Mouse (Mus musculus): Measurements from ENCODE around the gene Cfap54. TPM values are rescaled to one million over a fixed set of nuclear protein-coding genes. Genes with fewer than 3 reads are reported as not detected.

Cfap54 gene
- total RNA-seq, 1 experiment from 2014 or later: 3.4 TPM

DNA sequence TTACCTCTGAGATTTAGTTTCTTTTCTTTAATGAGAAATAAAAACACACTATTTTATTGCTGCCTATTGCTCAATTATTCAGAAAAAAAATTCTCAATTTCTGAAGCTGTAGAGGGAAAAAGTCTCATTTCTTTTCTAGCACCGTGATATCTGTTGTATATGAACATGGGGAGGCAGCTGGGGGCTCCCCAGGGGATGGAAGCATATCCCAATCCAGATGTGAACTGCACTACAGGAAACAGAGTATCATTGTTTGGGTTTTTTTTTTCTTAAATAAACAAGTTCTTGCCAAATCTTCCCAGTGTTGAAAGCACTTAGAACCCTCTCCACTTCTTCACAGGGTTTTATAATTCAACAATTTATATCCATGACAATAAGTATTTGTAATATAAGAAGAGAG lies 151.4 kb downstream of the Cfap54 start:
- no peak for ATAC-seq (replicated peaks in 1 of 2; ENCODE audit: insufficient read depth in 1 of 2, low FRiP score in 2 of 2, low TSS enrichment in 1 of 2, low read depth in 1 of 2, poor library complexity in 2 of 2, severe bottlenecking in 2 of 2)

DNA sequence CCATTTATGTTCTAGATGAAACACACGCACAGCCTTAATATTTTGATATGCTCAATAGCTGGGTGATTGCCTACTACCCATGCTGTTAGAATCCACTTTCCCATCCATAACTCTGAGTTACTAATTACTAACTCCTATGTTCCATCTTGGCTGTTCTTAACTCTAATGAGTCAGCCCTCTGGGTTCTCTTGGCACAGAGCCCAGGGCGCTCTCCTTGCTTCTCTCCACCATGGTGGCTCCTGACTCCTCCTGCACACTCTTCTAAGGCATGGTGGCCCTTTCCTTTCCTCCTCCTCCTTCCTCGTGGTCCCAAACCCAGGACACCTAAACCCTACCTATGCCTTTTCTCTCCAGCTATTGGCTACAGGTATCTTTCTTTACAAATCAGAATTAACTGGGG lies 153.2 kb downstream of the Cfap54 start:
- ATAC-seq (replicated peaks in 1 of 2; ENCODE audit: insufficient read depth in 1 of 2, low FRiP score in 2 of 2, low TSS enrichment in 1 of 2, low read depth in 1 of 2, poor library complexity in 2 of 2, severe bottlenecking in 2 of 2): no peak

DNA sequence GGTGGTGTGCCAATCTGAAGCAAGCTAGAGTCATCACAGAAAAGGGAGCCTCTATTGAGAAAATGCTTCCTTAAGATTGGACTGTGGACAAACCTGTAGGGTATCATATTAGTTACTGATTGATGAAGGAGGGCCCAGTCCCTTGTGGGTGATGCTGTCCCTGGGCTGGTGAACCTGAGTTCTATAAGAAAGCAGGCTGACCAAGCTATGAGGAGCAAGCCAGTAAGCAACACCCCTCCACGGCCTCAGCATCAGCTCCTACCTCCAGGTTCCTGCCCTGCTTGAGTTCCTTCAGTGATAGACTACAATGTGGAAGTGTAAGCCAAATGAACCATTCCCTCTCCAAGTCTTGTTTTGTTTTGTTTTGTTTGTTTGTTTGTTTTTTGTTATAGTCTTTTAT lies 162.9 kb downstream of the Cfap54 start:
- ATAC-seq (replicated peaks in 1 of 2; ENCODE audit: insufficient read depth in 1 of 2, low FRiP score in 2 of 2, low TSS enrichment in 1 of 2, low read depth in 1 of 2, poor library complexity in 2 of 2, severe bottlenecking in 2 of 2): no peak

DNA sequence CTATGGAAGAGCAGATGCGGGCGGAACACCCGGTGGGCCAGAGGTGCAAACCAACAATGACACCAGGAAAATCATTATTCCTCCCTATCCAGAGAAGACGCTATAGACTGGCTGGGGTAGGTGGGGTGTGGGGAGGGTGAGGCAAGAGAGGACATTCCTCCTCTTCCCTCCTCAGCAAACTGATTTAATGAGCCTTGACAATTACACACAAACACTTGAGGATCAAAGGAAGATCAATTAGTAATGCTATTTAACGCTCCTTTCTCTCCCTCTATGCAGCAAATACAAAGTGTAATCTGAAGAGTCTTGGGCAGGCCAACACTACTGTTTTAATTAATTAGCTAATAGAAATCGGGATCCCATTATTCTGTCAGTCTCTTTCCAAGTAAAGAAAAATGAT lies 174.2 kb downstream of the Cfap54 start:
- no peak for ATAC-seq (replicated peaks in 1 of 2; ENCODE audit: insufficient read depth in 1 of 2, low FRiP score in 2 of 2, low TSS enrichment in 1 of 2, low read depth in 1 of 2, poor library complexity in 2 of 2, severe bottlenecking in 2 of 2)

DNA sequence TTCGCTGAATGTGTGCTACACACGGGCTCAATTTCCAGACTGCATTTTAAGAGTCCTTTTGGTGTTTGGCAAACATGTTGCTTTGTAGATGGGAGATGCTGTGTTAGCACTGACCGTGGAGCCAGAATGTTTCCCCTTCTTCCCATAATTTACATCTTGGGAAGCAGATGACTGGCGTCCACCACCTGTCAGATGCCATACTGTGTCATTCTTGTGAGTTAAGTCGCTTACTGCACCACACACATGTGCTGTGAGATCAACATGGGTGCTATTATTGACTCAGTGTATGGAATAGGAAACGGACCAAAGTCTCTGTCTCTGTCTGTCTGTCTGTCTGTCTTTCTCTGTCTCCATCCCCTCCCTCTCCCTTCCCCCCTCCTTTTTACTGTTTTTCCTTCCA lies 193.0 kb downstream of the Cfap54 start:
- ATAC-seq (replicated peaks in 1 of 2; ENCODE audit: insufficient read depth in 1 of 2, low FRiP score in 2 of 2, low TSS enrichment in 1 of 2, low read depth in 1 of 2, poor library complexity in 2 of 2, severe bottlenecking in 2 of 2): no peak

DNA sequence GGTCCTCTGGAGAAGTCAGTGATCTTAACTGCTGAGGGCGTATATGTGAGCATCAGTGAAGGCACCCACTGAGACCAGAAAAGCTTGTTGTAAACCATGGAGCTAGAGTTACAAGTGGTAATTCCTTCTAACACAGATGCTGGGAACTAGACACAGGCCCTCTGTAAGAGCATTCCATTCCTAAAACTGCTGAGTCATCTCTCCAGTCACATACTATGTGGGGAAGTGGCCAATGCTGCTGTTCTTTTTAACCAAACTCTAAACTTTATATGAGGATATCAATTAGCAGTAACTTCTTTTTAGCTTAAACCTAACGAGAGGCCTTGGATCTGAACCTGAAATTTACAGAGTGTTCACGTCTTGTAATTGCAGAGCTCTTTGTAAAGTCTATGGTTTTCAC lies 203.4 kb downstream of the Cfap54 start:
- no peak; a peak in 1 of 4 replicates for ATAC-seq (replicated peaks in 1 of 2; ENCODE audit: insufficient read depth in 1 of 2, low FRiP score in 2 of 2, low TSS enrichment in 1 of 2, low read depth in 1 of 2, poor library complexity in 2 of 2, severe bottlenecking in 2 of 2)

DNA sequence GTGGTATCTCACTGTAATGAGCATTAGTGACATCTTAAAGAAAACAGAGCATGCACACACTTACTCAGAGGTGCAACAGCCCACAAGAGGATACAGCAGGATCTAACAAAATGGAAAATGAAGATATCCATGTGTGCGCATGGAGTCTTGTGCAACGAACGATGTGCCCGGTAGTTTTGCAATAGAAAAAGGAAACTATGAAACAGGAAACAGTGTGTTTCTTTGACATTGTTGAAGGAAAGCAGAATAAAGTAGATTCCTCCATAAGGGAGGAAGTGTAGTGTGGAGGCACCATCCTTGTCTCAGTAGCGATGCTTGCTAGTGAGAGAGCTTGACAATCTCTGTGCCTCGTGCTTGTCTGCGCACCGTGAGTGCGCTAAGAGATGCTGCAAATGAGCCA lies 240.4 kb downstream of the Cfap54 start:
- ATAC-seq (replicated peaks in 1 of 2; ENCODE audit: insufficient read depth in 1 of 2, low FRiP score in 2 of 2, low TSS enrichment in 1 of 2, low read depth in 1 of 2, poor library complexity in 2 of 2, severe bottlenecking in 2 of 2): no peak

DNA sequence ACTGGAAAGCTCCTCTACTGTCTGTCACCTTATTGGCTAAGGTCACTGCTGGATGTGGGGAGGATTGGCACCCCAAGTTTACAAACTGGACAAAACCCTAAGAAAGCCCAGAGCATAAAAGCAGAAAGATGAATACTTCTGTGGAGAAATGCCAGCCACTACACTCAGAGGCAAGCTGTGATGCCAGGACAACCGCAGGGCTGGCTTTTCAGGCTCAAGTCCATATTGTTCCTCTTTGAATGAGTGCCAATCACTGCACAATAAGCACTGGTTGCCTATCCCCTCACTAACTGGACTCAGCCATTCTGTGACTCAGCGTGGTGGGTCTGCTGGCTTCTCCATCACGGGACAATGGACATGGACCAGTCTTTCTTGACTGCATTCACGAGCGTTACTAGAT lies 243.8 kb downstream of the Cfap54 start:
- ATAC-seq (replicated peaks in 1 of 2; ENCODE audit: insufficient read depth in 1 of 2, low FRiP score in 2 of 2, low TSS enrichment in 1 of 2, low read depth in 1 of 2, poor library complexity in 2 of 2, severe bottlenecking in 2 of 2): no peak

DNA sequence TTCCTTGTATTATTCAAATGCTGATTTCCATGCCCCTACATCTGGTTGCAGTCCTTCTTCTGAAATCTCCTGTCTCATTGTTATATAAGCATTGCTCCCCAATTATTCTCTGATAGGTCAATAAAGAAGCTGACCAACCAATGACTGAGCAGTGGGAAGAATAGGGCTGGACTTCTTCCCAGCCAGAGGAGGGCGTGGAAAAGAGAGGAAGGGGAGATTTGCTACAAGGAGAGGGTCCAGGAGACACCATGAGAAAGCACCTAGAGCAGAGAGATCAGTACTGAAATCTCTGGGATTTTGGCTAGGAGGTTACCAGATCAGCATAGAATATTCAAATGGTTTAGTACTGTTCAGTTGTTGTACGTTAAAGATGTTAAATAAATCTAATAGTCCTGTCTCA lies 244.4 kb downstream of the Cfap54 start:
- no peak for ATAC-seq (replicated peaks in 1 of 2; ENCODE audit: insufficient read depth in 1 of 2, low FRiP score in 2 of 2, low TSS enrichment in 1 of 2, low read depth in 1 of 2, poor library complexity in 2 of 2, severe bottlenecking in 2 of 2)

DNA sequence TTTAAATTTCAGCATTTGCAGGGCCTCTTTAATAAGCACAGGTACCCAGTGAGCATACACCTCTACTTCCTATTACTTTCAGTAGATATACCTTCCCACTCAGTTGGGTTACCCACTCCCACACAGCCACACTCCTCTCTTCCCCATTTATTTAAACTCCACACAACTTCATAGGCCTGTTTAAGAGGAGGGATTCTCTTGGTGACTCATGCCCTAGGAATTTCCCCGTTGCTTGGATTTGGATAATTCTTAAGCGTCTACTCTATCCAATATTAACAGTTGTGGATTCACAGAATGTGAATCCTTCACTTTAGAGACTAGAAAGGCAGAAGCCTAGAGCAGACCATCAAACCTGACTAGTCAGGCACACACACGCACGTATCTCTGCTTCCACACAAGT lies 259.9 kb downstream of the Cfap54 start:
- no peak for ATAC-seq (replicated peaks in 1 of 2; ENCODE audit: insufficient read depth in 1 of 2, low FRiP score in 2 of 2, low TSS enrichment in 1 of 2, low read depth in 1 of 2, poor library complexity in 2 of 2, severe bottlenecking in 2 of 2)

DNA sequence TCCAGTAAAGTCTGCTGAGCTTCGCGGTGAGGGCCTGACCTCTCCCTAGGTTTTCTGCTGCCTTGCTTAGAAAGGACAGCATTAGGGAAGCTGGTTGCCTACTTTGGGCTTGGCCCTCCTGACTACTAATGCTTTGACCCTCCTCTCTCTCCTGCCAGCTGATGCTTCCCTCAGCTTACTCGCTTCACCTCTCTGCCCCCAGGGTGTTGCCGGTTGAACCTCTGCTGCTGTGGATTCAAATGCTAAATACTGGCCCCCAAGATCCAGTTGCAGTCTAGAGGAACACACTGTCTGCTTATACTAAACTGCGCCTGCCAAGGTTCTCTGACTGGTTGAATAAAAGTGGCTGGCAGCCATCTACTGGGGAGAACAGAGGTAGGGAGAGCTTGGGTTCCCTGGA lies 263.2 kb downstream of the Cfap54 start:
- ATAC-seq (replicated peaks in 1 of 2; ENCODE audit: insufficient read depth in 1 of 2, low FRiP score in 2 of 2, low TSS enrichment in 1 of 2, low read depth in 1 of 2, poor library complexity in 2 of 2, severe bottlenecking in 2 of 2): no peak

DNA sequence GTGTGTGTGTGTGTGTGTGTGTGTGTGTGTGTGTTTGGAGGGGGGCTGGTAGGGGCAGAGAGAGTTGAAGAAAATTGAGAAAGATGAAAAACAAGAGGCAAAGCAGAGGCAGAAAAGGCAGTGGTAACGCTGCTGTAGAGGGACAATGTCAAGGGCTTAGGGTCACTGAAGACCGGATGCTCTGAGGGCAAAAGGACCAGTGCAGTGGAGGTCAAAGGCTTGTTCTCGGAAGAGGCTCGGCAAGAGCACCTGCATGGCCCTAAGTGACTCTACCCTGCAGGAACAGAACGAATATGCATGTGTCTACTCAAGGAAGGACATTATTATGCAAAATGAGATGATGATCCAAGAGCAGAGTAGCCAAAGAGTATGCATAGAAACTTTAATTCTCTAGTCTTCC lies 264.5 kb downstream of the Cfap54 start:
- no peak for ATAC-seq (replicated peaks in 1 of 2; ENCODE audit: insufficient read depth in 1 of 2, low FRiP score in 2 of 2, low TSS enrichment in 1 of 2, low read depth in 1 of 2, poor library complexity in 2 of 2, severe bottlenecking in 2 of 2)

DNA sequence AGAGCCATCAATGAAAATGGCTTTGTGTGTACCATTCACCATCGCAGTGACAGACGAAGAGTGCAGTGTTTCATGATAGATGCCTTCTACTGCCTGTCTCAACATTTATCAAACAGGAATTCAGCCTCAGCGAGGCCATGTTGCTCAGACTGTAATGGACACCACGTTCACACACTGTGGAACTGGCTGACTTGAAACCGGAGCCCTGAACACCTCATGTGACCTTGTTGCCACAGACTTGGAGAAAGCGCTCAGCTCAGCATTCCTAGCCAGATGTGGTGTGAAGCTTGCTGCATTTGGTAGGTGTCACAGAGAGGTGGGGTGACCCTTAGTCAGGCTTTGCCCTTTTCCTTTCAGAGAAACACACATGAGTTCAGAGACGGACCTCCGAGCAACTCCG lies 270.5 kb downstream of the Cfap54 start:
- no peak for ATAC-seq (replicated peaks in 1 of 2; ENCODE audit: insufficient read depth in 1 of 2, low FRiP score in 2 of 2, low TSS enrichment in 1 of 2, low read depth in 1 of 2, poor library complexity in 2 of 2, severe bottlenecking in 2 of 2)

DNA sequence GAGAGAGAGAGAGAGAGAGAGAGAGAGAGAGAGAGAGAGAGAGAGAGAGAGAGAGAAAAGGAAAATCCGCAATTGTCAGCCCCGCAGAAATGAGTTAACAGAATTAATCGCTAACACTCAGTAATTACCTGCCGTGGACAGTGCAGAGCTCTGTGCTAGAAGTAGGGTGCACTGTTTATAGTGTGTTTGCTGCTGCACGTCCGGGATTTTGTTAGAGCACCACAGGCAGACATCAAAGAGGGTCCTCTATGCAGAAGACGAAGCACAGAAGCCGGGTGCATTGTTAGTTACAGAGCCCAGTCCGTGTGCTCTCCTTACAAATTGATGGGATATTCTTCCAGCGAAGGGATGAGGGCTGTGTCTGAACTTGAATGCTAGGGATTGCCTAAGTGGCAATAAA lies 289.5 kb downstream of the Cfap54 start:
- no peak for ATAC-seq (replicated peaks in 1 of 2; ENCODE audit: insufficient read depth in 1 of 2, low FRiP score in 2 of 2, low TSS enrichment in 1 of 2, low read depth in 1 of 2, poor library complexity in 2 of 2, severe bottlenecking in 2 of 2)

DNA sequence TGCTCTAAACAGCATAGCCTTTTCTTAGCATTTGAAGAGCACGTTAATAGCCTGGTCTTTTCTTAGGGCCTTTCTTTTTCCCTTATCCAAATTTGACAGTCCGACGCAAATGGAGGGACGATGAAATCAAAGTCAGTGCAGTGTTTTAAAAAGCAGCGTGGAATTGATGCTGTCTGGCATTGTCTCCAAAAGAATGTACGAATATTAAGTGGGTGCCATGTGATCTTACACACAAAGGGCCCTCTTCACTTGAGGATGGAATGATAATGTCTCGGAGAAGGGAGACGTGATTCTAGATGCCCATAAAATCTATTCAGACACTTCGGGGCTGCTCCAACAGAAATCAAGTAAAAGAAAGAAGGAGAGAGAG lies 289.9 kb downstream of the Cfap54 start:
- no peak for ATAC-seq (replicated peaks in 1 of 2; ENCODE audit: insufficient read depth in 1 of 2, low FRiP score in 2 of 2, low TSS enrichment in 1 of 2, low read depth in 1 of 2, poor library complexity in 2 of 2, severe bottlenecking in 2 of 2)

DNA sequence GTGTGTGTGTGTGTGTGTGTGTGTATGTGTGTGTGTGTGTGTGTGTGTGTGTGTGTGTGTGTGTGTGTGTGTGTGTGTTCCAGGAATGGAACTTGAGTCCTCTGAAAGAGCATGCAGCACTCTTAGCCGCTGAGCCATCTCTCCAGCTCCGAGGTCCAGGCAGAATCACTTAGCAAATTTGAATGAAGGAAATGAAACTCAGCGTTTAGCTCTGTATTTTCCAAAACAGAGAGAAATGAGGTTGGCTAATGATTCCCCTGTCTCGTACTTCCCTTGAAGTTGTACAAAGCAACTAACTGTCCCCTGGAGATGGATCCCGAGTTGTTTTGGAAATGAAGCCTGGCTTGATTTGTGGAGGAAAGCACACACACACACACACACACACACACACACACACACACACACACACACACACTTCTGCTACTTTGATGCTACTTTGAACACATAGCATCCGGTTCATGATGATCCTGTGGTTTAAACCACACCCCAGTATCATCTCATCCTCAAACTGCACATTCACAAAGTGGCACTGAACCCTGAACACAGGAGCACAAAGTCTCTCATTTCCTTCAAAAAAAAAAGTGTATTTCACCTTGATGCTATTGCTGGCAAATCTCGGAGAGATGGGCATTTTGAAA lies 290.4 kb downstream of the Cfap54 start:
- ATAC-seq (replicated peaks in 1 of 2; ENCODE audit: insufficient read depth in 1 of 2, low FRiP score in 2 of 2, low TSS enrichment in 1 of 2, low read depth in 1 of 2, poor library complexity in 2 of 2, severe bottlenecking in 2 of 2): no peak

DNA sequence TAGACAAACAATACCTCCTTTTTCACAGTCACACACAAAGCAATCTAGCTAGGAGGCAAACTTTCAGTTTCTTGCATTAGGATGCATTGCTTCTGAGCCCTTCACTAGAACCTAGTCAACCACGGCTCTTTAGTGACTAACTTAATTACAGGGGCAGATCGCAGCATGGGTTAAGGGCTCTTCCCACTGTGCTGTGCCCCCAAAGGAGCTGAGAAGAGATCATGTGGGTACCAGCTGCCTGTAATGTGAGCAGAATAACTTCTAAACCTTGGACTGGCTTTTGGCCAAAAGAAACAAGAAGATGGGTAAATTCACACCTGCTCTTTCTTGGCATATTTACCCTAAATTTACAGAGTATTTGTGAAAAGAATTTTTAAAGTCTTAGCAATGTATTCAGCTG lies 291.2 kb downstream of the Cfap54 start:
- ATAC-seq (replicated peaks in 1 of 2; ENCODE audit: insufficient read depth in 1 of 2, low FRiP score in 2 of 2, low TSS enrichment in 1 of 2, low read depth in 1 of 2, poor library complexity in 2 of 2, severe bottlenecking in 2 of 2): no peak

DNA sequence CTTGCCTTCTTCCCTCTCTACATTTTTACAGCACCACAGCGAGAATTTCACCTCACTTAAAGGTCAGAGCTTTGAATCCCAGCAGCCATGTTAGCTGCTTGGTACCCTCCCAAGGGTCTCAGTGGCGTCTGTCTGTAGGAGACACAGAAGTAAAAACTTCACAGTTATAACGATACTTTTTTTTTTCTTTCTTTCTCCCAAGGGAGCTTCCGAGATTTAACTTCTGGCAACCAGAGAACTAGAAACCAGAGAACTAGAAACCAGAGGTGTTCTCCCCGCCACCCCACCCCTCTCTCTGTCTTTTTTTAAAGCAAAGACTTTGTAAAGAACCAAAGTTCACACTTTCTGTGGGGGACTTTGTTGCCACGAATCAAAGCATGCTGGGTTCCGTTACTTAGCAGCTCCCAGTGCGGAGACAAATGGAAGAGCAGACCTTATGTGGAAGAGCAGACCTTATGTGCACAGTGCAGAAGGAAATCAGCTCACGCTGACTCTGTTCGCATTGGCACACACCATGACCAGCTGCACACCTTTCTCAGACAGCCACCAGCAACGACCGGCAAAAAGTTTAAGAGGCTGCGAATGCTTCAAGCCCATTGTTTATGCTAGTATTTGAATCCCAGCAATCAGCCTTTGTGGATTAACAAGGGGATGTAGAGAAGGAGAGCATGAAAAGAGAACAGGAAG lies 292.9 kb downstream of the Cfap54 start:
- ATAC-seq (replicated peaks in 1 of 2; ENCODE audit: insufficient read depth in 1 of 2, low FRiP score in 2 of 2, low TSS enrichment in 1 of 2, low read depth in 1 of 2, poor library complexity in 2 of 2, severe bottlenecking in 2 of 2): no peak

DNA sequence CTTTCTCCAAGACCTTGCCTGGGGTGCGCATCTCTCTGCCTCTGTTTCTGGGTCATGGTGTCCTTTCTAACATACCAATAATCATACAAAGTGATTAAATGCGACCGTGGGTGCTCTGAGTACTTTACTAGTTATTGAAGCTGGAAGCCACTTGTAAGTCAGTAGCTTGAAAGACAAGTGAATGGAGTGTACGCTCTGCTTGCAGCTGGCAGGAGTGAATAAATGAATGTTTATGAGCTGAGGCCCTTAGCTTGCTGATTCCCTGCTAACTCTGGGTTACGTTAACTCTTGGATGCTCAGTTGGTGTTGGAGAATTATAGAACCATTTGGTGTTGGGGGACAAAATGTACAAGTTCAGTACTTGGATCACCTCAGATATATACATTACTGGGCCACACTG lies 298.7 kb downstream of the Cfap54 start:
- ATAC-seq (replicated peaks in 1 of 2; ENCODE audit: insufficient read depth in 1 of 2, low FRiP score in 2 of 2, low TSS enrichment in 1 of 2, low read depth in 1 of 2, poor library complexity in 2 of 2, severe bottlenecking in 2 of 2): no peak

All from hematopoietic stem cell, adult 5-6 weeks (primary cell).